Mouse (Mus musculus): ENCODE measurements around the gene Amn1.
"Not testable (repeated sequence)": the region's sequence is repeated elsewhere in the genome, so short reads cannot be mapped to it uniquely, and the experiment has no call there.

Amn1 gene

DNA sequence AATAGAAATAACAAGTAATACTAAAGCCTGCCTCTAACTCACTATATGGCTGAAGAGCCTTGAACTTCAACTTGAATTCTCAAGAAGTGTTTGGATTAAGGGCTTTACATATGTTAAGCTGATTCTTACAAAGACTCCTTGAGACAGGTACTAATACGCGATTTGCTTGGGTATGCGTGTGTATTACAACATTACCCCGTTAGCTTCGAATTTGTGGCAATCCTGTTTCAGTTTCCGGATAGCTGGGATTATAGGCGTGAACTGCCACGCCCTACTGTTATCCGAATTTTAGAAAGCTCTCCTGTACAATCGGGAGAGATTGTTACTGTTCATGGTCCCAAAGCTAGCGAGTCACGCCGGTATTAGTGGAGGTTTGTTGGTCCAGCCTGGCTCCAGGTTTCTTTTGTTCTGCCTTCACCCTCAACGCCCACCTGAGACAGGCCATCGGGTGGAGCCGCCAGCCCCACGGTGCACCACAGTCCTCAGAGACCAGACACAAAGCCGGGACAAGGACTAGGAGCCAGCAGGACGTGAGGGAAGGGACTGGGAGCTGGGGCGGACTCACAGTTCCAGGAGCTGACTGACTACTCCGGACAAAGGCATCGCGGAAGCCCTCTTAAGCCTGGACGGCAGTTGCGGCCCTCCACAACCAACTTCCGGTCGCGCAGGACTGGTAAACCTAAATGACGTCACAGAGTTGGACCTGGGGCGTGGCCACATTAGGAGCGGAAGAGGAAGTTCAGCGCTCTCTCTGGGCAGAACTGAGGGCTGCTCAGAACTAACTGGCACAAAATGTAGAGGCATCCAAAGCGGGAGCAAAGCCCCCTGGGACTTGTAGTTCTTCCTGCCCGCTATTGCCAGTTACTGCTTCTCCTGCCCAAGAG lies at the start of gene Amn1:
Gene Amn1, minus strand, starts transcription at position 672 of the 884 bp plus-strand sequence.
- peak; percentile 96 to 98 for DNase-seq (ENCODE audit: low spot score in 2 of 2)

DNA sequence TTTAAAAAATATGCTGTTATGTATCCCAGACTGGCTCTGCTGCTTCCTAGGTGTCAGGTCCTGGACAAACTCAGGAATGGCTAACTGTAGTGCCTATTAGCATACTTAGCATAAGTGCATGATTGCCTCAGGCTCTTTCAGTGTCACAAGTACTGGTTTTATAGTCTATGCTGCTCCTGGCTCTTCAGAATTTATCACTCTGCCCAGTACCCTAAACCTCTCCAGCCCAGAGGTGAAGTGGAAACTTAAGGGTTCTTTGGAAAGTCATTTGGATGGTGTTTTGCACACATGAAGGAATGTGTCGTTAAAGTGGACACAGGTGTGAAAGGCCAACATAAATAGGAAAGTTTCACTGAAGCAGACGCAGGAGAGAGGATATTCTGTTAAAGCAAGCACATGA lies 48.3 kb upstream of the Amn1 start:
- DNase-seq (ENCODE audit: low spot score in 2 of 2): no peak

DNA sequence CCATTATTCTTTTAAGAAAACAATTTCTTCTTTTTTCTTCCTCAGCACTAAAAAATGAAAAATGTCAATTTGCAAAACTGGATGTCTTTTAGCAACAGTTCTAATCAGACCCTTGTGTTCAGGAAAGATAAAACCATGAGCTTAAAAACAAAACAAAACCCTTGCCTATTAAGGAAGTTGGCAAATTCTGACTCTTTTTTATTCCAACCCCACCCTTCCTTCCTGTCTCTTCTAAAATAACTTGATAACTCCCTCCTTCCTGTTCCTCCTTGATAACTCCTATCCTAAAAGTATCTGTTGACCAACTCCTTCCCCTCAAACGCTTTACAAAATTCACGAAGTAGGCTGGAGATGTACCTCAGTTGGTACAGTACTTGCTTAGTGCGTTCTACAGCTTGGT lies 45.4 kb upstream of the Amn1 start:
- DNase-seq (ENCODE audit: low spot score in 2 of 2): no peak

- DNase-seq (ENCODE audit: low spot score in 2 of 2): no peak
These were observed 36.2 kb upstream of the Amn1 start for GRCm38 (mm10) chr6:149224751-149225150.

GRCm38 (mm10) chr6:149221296-149221695 lies 32.8 kb upstream of the Amn1 start:
- no peak for DNase-seq (ENCODE audit: low spot score in 2 of 2)

- DNase-seq (ENCODE audit: low spot score in 2 of 2): no peak
These were observed 10.1 kb upstream of the Amn1 start for GRCm38 (mm10) chr6:149198572-149198971.

DNA sequence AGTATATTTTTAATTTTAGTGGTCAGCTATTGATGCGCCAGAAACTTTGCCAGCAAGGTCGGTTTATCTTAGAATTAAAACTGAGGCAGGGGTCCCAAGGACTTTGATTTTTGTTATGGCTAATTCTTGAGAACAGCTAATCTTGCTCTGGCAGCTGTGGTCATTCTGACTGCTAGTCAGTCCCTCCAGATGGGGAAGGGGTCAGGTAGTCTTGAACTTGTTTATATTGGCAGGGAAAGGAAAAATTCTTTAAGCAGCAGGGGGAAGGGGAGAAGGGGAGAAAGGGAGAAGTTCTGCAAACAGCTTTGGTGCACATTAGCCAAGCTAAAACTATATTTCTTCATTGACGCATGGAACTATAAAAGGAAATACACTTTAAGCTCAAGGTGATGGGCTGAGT lies 8.6 kb upstream of the Amn1 start:
- no peak for DNase-seq (ENCODE audit: low spot score in 2 of 2)

GRCm38 (mm10) chr6:149193276-149193905 lies 4.9 kb upstream of the Amn1 start:
- DNase-seq (ENCODE audit: low spot score in 2 of 2): peak; percentile 73 to 84

DNA sequence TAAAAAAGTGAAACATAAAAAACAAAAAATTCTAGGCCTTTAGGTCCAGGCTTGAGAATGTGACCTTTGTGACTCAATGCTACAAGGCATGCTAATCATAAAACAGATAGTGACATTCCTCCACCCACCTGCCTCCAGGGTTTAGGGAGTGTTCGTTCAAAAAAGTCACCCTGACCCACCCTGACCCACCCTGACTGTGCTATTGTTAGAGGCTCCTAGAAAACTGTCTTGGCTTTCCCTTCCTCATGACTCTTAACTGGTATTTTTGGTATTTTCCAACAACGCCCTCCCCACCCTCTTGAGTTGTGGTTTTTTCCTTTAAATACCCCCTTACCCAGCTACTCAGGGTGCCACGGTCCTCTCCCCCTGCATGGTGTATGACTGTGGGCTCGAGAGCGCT lies 3.4 kb upstream of the Amn1 start:
- DNase-seq (ENCODE audit: low spot score in 2 of 2): not testable (repeated sequence)

- no peak for DNase-seq (ENCODE audit: low spot score in 2 of 2)
These were observed 919 bp upstream of the Amn1 start for GRCm38 (mm10) chr6:149189340-149189922.

DNA sequence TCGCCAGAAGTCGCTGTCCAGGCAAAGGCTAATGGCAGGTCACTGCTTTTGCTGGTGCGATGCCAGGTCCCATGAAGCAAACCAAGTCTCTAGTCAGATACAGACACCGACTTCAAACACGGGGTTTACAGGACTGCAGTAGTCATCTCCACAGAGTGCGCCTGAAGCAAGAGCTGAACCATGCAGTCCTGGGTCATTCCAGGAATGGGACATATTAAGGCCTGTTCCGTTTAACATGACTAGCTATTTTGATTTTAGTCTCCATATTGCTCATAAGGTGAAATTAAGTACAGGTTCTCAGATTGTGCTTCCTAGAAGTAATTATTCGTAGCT lies 379 bp upstream of the Amn1 start:
- no peak for DNase-seq (ENCODE audit: low spot score in 2 of 2)

DNA sequence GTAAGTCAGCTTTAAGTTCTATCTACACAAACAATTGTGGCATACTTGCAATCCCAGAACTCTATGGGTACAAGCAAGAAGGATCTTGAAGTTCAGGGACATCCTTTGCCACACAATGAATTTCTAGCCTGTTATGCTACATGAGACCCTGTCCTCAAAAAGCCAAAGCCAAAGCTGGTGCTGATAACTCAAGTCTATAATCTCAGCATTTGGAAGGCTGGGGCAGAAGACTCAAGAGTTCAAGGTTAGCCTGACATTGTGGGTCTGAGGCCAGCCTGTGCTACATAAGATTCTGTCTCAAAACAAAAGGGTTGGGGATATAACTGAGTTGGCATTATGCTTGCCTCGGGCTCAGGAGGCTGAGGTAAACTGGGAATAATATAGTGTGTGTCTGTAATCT lies 1.1 kb downstream of the Amn1 start:
- no peak for DNase-seq (ENCODE audit: low spot score in 2 of 2)

DNA sequence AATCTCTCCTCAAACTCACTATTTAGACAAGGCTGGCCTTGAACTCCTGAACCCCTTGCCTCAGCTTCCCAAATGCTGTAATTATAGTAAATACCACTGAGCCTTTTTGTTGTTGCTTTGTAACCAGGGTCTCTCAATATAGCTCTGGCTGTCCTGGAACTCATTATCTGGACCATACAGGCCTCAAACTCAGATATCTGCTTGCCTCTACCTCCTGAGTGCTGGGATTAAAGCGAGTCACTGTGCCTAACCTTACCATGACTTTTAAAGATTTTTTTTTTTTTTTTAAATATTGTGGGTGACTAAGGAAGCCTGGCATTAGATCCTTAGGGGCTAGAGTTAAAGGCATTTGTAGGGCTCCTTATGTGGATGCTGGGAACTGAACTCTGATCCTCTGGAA lies 4.5 kb downstream of the Amn1 start:
- no peak for DNase-seq (ENCODE audit: low spot score in 2 of 2)

DNA sequence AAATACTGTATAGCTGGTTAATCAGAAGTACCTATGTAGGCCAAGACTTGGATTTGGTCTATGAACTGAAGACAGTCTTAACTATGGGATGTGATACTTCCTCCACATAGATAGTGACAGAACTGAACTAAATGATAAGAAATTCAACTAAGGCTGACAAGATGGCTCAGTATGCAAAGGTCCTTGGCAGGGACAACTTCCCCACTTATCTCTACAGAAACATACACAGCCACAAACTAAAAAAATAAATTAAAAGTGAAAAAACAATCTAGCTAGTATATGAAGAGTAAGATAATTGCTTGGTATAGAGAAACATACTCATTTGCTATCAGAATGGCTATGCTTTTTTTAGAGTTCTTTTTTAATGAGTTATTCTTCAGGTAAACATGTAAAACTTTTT lies 9.4 kb downstream of the Amn1 start:
- DNase-seq (ENCODE audit: low spot score in 2 of 2): no peak

- peak; percentile 59 to 63 for DNase-seq (ENCODE audit: low spot score in 2 of 2)
These were observed 13.5 kb downstream of the Amn1 start for GRCm38 (mm10) chr6:149174932-149175570.

- DNase-seq (ENCODE audit: low spot score in 2 of 2): peak; percentile 13 to 43
These were observed 14.5 kb downstream of the Amn1 start for GRCm38 (mm10) chr6:149173831-149174625.

- not testable (repeated sequence) for DNase-seq (ENCODE audit: low spot score in 2 of 2)
These were observed 18.5 kb downstream of the Amn1 start for GRCm38 (mm10) chr6:149169965-149170364.

GRCm38 (mm10) chr6:149168436-149168835 lies 20.1 kb downstream of the Amn1 start:
- DNase-seq (ENCODE audit: low spot score in 2 of 2): no peak

GRCm38 (mm10) chr6:149167672-149168071 lies 20.8 kb downstream of the Amn1 start:
- no peak for DNase-seq (ENCODE audit: low spot score in 2 of 2)

DNA sequence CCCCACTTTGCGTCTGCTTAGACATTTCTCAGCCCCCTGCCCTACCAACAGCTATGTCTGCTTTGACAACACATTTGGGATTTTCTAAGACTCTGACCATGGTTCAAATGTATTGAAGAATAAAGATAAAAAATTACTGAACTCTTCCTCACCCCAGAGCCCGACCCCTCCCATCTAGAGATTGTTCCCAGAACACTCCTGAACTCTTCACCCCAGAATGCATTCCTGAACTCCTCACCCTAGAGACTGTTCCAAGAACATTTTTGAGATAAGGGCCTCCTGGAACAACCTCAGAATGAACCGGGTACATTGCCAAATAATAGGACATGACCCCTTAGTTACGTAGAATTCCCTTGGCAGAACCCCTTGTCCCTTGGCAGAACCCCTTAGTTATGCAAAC lies 21.5 kb downstream of the Amn1 start:
- DNase-seq (ENCODE audit: low spot score in 2 of 2): peak; percentile 70 to 72

DNA sequence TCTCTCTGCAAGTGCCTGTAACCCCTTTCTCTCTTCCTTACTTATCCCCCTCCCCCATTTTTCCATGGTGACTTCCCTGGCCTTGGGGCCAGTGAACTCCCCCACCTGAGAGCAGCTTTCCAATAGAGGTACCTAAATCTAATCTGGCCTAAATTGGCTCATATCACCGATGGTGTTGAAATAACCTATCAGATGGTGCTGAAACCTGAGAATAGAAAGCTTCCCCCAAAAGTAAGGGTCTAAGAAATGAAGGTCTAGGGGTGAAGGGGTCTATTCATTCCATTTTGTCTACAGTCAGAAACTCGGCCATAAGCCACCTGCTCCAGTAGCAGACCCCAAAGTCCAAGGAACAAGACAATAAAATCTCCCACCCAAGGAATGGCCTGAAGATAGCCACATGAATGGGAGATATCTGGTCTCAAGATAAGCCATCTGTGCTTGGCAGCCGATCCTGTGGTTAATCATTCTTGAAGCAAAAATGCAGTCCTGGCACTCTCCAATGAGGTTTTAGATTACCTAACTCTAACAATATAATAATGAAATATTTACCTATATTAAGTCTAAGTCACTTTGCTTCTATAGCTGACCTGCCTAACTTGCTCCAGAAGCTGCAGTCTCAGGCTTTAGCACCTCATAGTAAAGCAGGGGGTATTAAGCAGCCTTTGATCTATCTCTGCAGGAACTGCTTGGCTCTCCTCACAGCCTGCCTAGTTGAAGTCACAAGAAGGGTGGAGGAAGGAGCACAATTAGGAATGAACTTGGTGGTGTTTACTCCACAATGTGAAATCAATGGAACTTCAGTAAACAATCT lies 33.3 kb downstream of the Amn1 start:
- peak in 1 of 2 experiments; percentile 25 for DNase-seq (ENCODE audit: low spot score in 2 of 2)

All from heart, adult 9 months (tissue).